Mouse (Mus musculus) MN1 (cell line): Measurements from ENCODE around the gene Gmppb.
A peak's percentile ranks its signal among the peaks of the same experiment; 100 is the strongest.
"Not testable (repeated sequence)": the region's sequence is repeated elsewhere in the genome, so short reads cannot be mapped to it uniquely, and the experiment has no call there.

Experiments
- DNase-seq: peaks from one replicate; pipeline ENCODE4 v3.0.0-alpha.2; 2016; ENCODE audit warnings: low spot score

Gmppb gene

DNA sequence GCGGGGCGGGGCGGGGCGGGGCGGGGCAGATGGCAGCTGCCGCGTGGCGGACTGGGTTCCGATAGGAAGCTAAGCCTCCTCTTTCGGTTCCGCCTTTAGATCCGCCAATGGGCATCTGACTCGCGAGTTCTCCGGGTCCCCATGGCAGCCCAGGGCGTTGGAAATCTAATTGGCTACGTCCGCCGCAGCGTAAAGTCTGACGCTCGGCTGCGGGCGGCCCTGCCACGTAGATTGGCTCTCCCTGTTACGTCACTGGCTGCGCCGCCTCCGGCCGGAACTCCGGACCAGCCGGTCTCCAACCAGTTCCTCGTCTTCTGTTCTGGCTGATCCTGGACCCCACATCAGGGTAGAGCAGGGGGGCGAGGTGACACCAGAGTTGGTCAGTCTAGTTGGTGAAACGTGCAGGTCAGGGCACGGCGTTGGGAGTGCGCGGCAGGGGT is at the start of gene Gmppb:
TSS of gene Gmppb (plus strand) at position 227 of the 440 bp plus-strand sequence.
- peak; percentile 97 for DNase-seq

DNA sequence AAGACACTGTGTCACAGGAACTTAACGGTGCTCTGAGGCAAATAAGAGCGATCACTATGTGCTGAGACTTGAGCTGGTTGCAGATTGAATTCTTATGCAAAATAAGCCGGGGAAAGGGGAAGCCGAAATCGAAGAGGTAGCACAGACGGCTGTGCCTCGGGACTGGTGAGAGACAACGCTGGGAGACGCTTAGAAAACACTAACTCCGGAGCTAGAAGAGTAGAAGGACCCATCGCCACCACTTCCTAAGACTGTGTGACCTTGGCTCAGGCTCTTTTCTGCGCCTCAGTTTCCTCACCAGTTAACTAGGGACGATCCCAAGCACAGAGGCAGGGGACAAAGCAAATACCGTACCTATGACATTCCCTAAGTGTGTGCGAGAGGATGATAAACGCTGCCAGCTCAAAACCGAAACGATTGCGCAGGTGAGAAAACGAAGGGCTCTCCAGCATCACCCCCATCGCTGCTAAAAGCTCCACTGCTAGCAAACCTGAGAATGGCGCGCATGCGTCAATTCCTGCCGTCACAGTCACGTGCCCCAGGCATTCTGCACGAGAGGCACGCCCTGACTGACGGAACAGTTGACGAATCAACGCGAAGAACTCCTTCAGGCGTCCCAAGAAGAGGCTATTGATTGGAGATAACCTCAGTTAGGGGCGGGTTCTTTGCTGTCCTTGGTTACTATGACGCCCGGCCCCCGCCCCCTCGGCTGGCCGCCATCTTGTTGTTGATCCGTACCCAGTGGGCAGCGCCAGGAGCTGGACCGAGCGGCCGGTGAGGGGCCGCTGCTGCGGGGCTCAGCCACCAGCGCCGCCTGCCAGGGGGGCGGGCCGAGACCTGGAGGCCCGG is 46.9 kb upstream of the Gmppb start, which contains the start of gene Ip6k1:
TSS of gene Ip6k1 (plus strand) at position 580 of the 849 bp plus-strand sequence.
- peak; percentile 100 for DNase-seq

- DNase-seq, result peak; percentile 44
Measured at GRCm38 (mm10) chr9:108002778-108003530, 46.1 kb upstream of the Gmppb start.

DNA sequence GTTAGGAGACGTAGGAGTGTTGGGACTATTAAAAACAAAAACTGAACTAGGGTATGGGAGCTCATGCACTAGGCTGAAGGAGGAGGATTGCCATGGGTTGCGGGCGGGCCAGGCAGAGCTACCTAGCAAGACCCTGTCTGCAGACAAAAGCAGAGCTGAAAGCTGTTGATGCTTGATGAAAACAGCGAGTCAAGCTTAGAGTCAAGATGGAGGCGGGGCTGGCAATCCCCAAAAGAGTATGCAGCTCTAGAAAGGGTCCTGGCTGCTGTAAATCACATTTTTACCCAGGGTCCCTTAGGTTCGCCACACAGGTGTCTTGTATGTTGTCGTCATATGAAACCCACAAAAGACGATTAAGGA is 45.5 kb upstream of the Gmppb start:
- DNase-seq, result peak; percentile 36

GRCm38 (mm10) chr9:108008041-108008440 is 41.0 kb upstream of the Gmppb start:
- DNase-seq, result no peak

GRCm38 (mm10) chr9:108010385-108010784 is 38.7 kb upstream of the Gmppb start:
- no peak for DNase-seq

DNA sequence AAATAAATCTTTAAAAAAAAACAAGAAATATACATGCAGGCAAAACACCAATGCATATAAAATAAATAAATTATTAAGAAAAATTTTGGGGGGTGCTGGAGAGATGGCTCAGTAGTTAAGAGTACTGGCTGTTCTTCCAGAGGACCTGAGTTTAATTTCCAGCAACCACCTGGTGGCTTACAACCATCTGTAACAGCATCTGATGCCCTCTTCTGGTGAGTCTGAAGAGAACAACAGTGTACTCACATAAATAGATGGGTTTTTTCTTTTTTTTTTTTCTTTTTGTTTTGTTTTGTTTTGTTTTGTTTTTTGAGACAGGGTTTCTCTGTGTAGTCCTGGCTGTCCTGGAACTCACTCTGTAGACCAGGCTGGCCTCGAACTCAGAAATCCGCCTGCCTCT is 35.5 kb upstream of the Gmppb start:
- not testable (repeated sequence) for DNase-seq

DNA sequence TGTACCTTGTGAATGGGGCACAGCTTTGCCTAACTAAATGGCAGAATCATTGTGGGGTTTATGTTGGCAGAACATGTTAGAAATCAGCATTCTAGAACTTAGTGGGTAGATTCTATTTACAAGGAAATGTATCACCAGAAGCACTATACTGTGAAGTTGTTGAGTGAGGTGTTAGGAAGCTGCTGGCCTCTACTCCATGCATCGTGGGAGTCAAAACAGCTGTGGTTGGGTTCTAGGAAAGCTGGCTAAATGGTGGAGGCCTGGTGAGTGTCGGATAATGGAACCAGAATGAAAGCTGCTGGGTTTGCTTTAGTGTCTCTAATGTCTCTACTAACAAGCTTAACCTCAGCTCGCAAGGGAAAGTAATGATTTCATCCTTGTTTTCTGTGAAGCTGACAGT is 31.9 kb upstream of the Gmppb start:
- no peak for DNase-seq

GRCm38 (mm10) chr9:108020741-108021140 is 28.3 kb upstream of the Gmppb start:
- DNase-seq, result no peak

DNA sequence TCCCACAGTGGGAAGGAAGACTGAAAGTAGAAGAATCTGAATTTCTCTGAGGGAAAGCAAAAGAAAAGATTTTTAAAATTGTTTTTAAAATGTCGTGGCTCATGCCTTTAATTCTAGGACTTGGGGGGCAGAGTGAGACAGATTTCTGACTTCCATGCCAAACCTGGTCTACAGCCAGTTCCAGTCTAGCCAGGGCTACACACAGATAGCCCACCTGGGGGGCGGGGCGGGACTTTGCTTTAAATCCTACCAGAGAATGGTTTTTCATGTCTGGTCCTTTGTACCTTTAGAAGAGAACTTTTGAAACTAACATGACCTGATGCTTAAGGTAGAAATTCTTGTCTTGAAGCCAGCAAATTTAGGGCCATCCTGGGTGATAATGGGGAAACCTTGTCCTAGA is 25.8 kb upstream of the Gmppb start:
- DNase-seq, result no peak

DNA sequence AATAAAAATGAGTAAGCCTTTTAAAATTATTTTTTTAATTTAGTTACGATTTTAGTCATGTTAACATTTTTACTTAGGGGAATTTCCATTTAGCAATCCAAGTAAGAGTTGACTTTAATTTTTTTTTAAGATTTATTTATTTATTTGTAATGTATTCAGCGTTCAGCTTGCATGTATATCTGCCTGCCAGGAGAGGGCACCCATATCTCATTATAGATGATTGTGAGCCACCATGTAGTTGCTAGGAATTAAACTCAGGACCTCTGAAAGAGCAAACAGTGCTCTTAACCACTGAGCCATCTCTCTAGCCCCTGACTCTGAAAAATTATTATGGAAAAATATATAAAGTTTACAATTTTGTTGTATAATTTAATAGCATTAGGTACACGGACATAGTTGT is 22.5 kb upstream of the Gmppb start:
- no peak for DNase-seq

DNA sequence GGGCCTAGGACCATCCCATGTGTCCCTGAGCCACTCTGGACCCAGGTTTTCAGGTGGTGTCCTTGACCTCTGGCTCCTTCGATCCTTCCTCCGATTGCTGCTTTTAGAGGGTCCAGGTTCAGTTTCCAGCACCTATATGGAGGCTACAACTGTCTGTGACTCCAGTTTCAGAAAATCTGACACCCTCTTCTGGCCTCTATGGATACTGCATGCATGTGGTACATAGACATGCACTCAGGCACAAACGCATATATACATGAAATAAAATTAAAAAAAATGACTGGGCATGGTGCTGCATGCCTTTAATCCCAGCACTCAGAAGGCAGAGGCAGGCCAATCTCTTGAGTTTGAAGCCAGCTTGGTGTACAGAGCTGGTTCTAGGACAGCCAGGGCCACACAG is 21.2 kb upstream of the Gmppb start:
- no peak for DNase-seq

DNA sequence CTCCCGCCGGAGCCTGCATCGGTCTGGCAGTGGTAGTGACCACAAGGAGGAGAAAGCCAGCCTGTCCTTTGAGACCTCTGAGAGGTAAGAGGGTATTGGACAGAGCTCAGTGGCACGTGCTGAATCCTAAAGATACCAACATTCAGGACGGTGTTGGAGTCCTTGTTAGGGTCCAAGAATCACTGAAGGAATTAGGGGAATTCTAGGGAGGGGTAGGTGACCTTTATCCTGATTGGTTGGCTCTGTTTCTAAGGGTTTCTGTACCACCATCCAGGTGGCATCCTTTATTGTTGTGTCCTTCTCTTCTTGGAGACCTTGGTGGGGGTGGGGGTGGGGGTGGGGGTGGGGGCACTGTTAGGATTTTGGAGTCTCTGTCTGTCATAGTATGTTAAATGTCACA is 16.9 kb upstream of the Gmppb start:
- DNase-seq, result no peak

GRCm38 (mm10) chr9:108035331-108036156 is 13.5 kb upstream of the Gmppb start:
- DNase-seq, result no peak

DNA sequence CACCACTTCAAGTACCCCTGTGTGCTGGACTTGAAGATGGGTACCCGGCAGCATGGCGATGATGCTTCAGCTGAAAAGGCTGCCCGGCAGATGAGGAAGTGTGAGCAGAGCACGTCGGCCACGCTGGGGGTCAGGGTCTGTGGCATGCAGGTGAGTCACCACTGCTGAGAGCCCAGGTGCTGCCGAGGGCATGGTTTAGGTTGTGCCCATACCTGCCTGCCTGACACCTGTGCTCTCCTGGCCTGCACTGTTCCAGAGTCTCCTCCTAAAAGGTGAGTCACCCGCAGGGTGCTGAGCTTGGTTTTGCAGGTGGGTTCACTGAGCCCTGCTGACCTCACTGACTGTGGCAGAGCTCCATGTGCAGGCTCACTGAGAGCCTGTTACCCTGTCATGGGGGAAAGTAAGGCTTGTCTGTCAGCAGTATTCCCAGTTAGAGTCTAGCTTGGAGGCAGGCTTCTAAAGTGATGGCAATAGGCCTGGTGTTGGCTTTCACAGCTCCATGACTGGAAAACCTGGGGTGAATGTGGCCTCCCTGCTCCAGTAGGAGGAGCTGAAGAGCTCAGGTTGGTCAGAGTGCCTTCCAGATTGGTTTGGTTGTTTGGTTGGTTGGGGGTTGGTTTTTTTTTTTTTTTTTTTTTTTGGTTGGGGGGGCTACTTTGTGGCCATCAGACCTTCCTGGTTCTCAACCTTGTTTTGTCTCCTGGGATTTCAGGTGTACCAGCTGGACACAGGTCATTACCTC is 4.1 kb upstream of the Gmppb start:
- no peak for DNase-seq

- DNase-seq, result no peak
Measured at GRCm38 (mm10) chr9:108046582-108046981, 2.5 kb upstream of the Gmppb start.

DNA sequence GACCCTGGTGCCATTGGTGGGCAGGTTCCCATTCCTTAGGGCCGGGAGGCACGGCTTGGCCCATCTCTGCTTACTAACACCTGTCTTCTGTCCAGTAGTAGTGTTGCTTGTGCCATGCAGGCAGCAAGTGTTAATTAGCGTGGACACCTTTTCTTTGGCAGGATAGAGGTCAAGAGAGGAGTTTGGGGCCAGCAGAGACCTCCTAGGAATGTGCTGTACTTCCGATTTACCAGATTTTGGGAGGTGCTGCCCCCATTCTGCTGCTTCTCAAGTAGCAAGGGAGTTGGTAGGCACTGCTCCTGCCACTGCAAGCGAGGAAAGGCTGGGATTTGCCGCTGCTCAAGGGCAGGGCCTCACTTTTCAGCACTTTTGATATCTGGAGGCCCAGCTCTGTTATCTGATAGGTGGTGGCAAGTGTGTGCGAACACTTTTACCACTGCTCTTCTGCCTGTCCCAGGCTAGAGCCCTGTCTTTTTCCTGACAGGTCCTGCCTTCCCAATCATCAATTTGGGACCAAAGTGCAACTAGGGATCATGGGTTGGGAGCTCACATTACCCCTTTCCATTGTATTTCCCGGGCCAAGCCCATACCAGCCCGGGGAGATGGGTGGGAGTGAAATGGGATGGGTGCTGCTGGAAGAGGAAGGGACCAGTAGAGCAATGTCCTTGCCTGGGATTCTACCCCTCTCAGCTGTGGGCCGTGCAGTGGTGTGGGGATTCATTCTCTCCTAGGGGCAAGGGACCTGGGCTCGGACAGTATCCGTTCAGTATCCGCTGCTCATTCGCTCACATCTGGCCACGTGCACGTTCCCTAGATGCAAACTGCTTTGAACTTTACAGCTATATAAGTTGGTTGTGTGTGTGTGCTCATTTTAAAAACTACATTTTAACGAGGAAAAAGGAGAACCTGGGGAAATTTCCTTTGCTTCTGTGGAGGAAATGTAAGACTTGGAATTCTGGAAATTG is 1.2 kb upstream of the Gmppb start:
- no peak for DNase-seq

GRCm38 (mm10) chr9:108048566-108048955 is 481 bp upstream of the Gmppb start:
- DNase-seq, result peak; percentile 44

DNA sequence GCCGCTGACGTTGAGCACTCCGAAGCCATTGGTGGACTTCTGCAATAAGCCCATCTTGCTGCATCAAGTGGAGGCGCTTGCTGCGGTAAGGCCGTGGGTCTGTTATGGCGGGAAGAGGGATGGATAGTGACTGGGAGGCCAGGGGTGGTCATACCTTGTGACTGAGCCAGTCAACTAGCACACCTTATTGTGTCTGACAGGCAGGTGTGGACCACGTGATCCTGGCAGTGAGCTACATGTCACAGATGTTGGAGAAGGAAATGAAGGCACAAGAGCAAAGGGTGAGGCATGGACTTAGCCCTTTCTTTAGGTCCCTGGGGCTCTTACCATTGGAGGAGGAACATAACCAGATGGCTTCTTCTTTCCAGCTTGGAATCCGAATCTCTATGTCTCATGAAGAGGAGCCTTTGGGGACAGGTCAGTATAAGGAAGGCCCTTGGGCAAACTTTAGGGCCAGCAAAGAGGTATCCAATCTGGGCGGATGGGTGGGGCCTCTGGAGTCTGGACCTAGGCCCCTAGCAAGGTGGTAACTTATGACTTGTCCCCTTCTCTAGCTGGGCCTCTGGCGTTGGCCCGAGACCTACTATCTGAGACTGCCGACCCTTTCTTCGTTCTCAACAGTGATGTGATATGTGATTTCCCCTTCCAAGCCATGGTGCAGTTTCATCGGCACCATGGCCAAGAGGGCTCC is 664 bp downstream of the Gmppb start:
- no peak for DNase-seq
